Comparison of ENCODE assay signal across 28 mouse cellular contexts in the genomic region with DNA sequence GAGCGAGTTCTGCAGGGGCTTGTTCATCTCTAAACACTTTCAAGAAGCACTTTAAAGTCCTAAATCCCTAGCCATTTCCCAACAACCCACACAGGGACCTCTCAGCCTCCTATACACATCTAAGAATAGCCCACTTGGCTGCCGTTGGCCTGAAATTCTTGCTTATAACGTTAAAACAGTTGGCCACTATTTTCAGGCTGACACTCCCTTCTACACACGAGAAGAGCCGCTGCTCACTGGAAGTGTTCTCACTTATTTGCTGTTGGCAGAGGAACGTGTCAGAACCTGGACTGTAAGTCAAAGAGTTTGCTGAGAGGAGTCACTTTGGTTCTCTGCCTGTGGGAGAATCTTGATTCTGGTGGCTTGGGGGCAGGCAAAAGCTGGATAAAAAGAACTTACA. TPM values are rescaled to one million over a fixed set of nuclear protein-coding genes. Genes with fewer than 3 reads are reported as not detected.
A peak's percentile ranks its signal among the peaks of the same experiment; 100 is the strongest.
DNase-seq lines count a peak whose midpoint lies in the region; ATAC-seq lines count a peak whose summit lies in the region.
"Had no signal": no experiment of that assay in that cellular context is flagged by ENCODE, and none has a peak within 500 bp of the region (broad histone marks: within the 10 kb centered on the region; RNA-seq: fewer than 3 reads in every experiment).

No protein-coding gene starts in this region.

- H3K9ac ChIP-seq in embryonic facial prominence, embryonic 14.5 days (ENCODE audit: low read depth, low read length) = no peak overlapping the region
- H3K9ac ChIP-seq in liver, embryonic 11.5 days (ENCODE audit: low read depth, low read length) = no peak overlapping the region
- H3K9ac ChIP-seq: embryonic facial prominence, embryonic 12.5 days; forebrain, embryonic 12.5 days; heart, embryonic 15.5 days; hindbrain, embryonic 14.5 days had no signal

- ATAC-seq in embryonic facial prominence, embryonic 14.5 days (ENCODE audit: low read depth) = no peak
- ATAC-seq in liver, embryonic 11.5 days (replicated peaks; ENCODE audit: low FRiP score) = no peak
- ATAC-seq: CD4-positive, CD25-positive, alpha-beta regulatory T cell, adult 4 months had no signal

- intact Hi-C loops in heart, postnatal 10 days (cut with DNase I) = no loop called here

- DNase-seq in embryonic facial prominence, embryonic 14.5 days (ENCODE audit: low spot score) = peak; percentile 23
- no peak for DNase-seq in embryonic facial prominence, embryonic 10.5 days (ENCODE audit: low spot score)
- peak; percentile 70 for DNase-seq in heart, adult 11 months
- DNase-seq in heart, postnatal 10 days = no peak
- DNase-seq in brain, adult 2 months (ENCODE audit: low read depth, low spot score) = peak; percentile 81
- DNase-seq in right cerebral cortex, postnatal 25 days = peak; percentile 34
- no peak for DNase-seq in liver, embryonic 11.5 days (ENCODE audit: low spot score)
- DNase-seq in liver = no peak
- DNase-seq: adrenal gland, adult 8-10 months; adrenal gland, postnatal 36 days; B cell, adult 2 months; cerebellum, adult 11 months; cerebellum, adult 8-10 months; cerebellum, postnatal 14 days; embryo, embryonic 11 days; gastrocnemius, postnatal 10 days; heart, adult 2 months had no signal

- no peak overlapping the region for H3K4me3 ChIP-seq in embryonic facial prominence, embryonic 14.5 days (ENCODE audit: low read depth, low read length)
- no peak overlapping the region for H3K4me3 ChIP-seq in embryonic facial prominence, embryonic 10.5 days
- H3K4me3 ChIP-seq in liver, embryonic 11.5 days (ENCODE audit: low read depth, low read length) = no peak overlapping the region
- H3K4me3 ChIP-seq: embryonic facial prominence, embryonic 12.5 days; forebrain, embryonic 12.5 days; heart, adult 2 months; heart, embryonic 15.5 days; hindbrain, embryonic 10.5 days had no signal

- no peaks in the 10 kb centered on the region for H3K9me3 ChIP-seq in embryonic facial prominence, embryonic 14.5 days (ENCODE audit: control insufficient read depth, low read length)
- H3K9me3 ChIP-seq in embryonic facial prominence, embryonic 10.5 days = no peaks in the 10 kb centered on the region
- no peaks in the 10 kb centered on the region for H3K9me3 ChIP-seq in liver, embryonic 11.5 days (ENCODE audit: control insufficient read depth, low read length)
- H3K9me3 ChIP-seq: embryonic facial prominence, embryonic 12.5 days; forebrain, embryonic 12.5 days; G1E; heart, embryonic 15.5 days; hindbrain, embryonic 10.5 days had no signal

- H3K27me3 ChIP-seq in embryonic facial prominence, embryonic 14.5 days (replicated peaks; ENCODE audit: control insufficient read depth, insufficient read depth, low read length) = no peaks in the 10 kb centered on the region
- H3K27me3 ChIP-seq in embryonic facial prominence, embryonic 10.5 days (replicated peaks; ENCODE audit: low read depth, poor library complexity, severe bottlenecking) = no peaks in the 10 kb centered on the region; the same call in 1 of the 2 replicates
- 0 out of 2 replicates have a peak, but pooled peaks cover 3% of the 10 kb centered on the region for H3K27me3 ChIP-seq in liver, embryonic 11.5 days (replicated peaks; ENCODE audit: control insufficient read depth, insufficient read depth, low read length)
- H3K27me3 ChIP-seq: embryonic facial prominence, embryonic 12.5 days had no signal

- 61% methylated on average over 6 of the region's 6 CpGs for WGBS in embryonic facial prominence, embryonic 14.5 days
- WGBS in embryonic facial prominence, embryonic 10.5 days = 83% methylated on average over 6 of the region's 6 CpGs
- 68% methylated on average over 6 of the region's 6 CpGs for WGBS in liver, embryonic 11.5 days

- no peaks in the 10 kb centered on the region for H3K4me1 ChIP-seq in embryonic facial prominence, embryonic 14.5 days (ENCODE audit: control insufficient read depth, insufficient read depth, low read length)
- H3K4me1 ChIP-seq in embryonic facial prominence, embryonic 10.5 days = no peaks in the 10 kb centered on the region
- H3K4me1 ChIP-seq in liver, embryonic 11.5 days (replicated peaks; ENCODE audit: control insufficient read depth, insufficient read depth, low read length) = no peaks in the 10 kb centered on the region
- H3K4me1 ChIP-seq: embryonic facial prominence, embryonic 12.5 days; forebrain, embryonic 12.5 days; heart, embryonic 15.5 days; hindbrain, embryonic 10.5 days had no signal

- H3K4me2 ChIP-seq in embryonic facial prominence, embryonic 14.5 days (ENCODE audit: low read depth, low read length) = no peak overlapping the region
- H3K4me2 ChIP-seq in liver, embryonic 11.5 days = no peak overlapping the region
- H3K4me2 ChIP-seq: embryonic facial prominence, embryonic 12.5 days; forebrain, embryonic 12.5 days; heart, embryonic 11.5 days; heart, embryonic 15.5 days; hindbrain, embryonic 14.5 days had no signal

- no peaks in the 10 kb centered on the region for H3K36me3 ChIP-seq in embryonic facial prominence, embryonic 14.5 days (ENCODE audit: control insufficient read depth, insufficient read depth, low read length)
- H3K36me3 ChIP-seq in embryonic facial prominence, embryonic 10.5 days (replicated peaks) = no peaks in the 10 kb centered on the region
- no peaks in the 10 kb centered on the region for H3K36me3 ChIP-seq in liver, embryonic 11.5 days (ENCODE audit: control insufficient read depth, insufficient read depth, low read length)
- H3K36me3 ChIP-seq: embryonic facial prominence, embryonic 12.5 days; forebrain, embryonic 12.5 days; G1E; heart, embryonic 15.5 days; hindbrain, embryonic 10.5 days had no signal

- no peak overlapping the region for H3K27ac ChIP-seq in embryonic facial prominence, embryonic 14.5 days (replicated peaks; ENCODE audit: low read depth, low read length)
- H3K27ac ChIP-seq in embryonic facial prominence, embryonic 10.5 days (replicated peaks) = no peak overlapping the region
- H3K27ac ChIP-seq in liver, embryonic 11.5 days (ENCODE audit: low read depth, low read length) = no peak overlapping the region
- H3K27ac ChIP-seq: embryonic facial prominence, embryonic 12.5 days; forebrain, embryonic 12.5 days; heart, adult 2 months; heart, embryonic 15.5 days; hindbrain, embryonic 10.5 days; hindbrain, embryonic 14.5 days had no signal

RNA-seq across cellular contexts. Expression of gene A830031A19Rik, which starts 30.8 kb away (rescaled TPM):
- not detected in 2 replicates for polyA plus RNA-seq in embryonic facial prominence, embryonic 14.5 days (2014; fragmentation: Nextera tagmentation; extraction: Ambion mirVana)
- not detected in 2 replicates for polyA plus RNA-seq in embryonic facial prominence, embryonic 10.5 days (2016; fragmentation: Nextera tagmentation; extraction: Ambion mirVana)
- not detected for total RNA-seq in heart, postnatal 10 days (2021)
- polyA plus RNA-seq in liver, embryonic 11.5 days (2014; fragmentation: Nextera tagmentation; extraction: Ambion mirVana) = not detected in 2 replicates
- total RNA-seq: adrenal gland, adult 8-10 months; adrenal gland, postnatal 36 days; common myeloid progenitor, adult 5-6 weeks; gastrocnemius, postnatal 10 days; gastrocnemius, postnatal 4 days; heart, adult 2 months; heart, postnatal 25 days had no signal
- polyA plus RNA-seq: CD4-positive, CD25-positive, alpha-beta regulatory T cell, adult 4 months; embryonic facial prominence, embryonic 12.5 days; forebrain, embryonic 12.5 days; G1E; heart, adult 2 months; heart, embryonic 11.5 days; heart, embryonic 15.5 days; hindbrain, embryonic 10.5 days; hindbrain, embryonic 14.5 days had no signal

RNA-seq across cellular contexts. Expression of gene Bcl11a, which starts 33.8 kb away (rescaled TPM):
- polyA plus RNA-seq in embryonic facial prominence, embryonic 14.5 days (2014; fragmentation: Nextera tagmentation; extraction: Ambion mirVana) = 26.4 and 30.1 TPM in 2 replicates
- 47.0 and 62.4 TPM in 2 replicates for polyA plus RNA-seq in embryonic facial prominence, embryonic 10.5 days (2016; fragmentation: Nextera tagmentation; extraction: Ambion mirVana)
- 1 to 10 TPM; 4.4 to 7.4 TPM for total RNA-seq in heart, postnatal 10 days (2021)
- polyA plus RNA-seq in liver, embryonic 11.5 days (2014; fragmentation: Nextera tagmentation; extraction: Ambion mirVana) = 92.2 and 95.4 TPM in 2 replicates

Comparison
In these comparisons a context has a peak if more than half of its experiments do, and no peak if none do; other contexts are left out.
1. DNase-seq: peak in embryonic facial prominence, embryonic 14.5 days (single experiment), heart, adult 11 months (single experiment), brain, adult 2 months (single experiment) and right cerebral cortex, postnatal 25 days (single experiment); none in embryonic facial prominence, embryonic 10.5 days (single experiment), heart, postnatal 10 days (0 of 2), liver, embryonic 11.5 days (single experiment) and liver (single experiment).